In genomic region chr8:94387785-94388184, GRCm38 (mm10) we compare ENCODE assay signal across 8 mouse cellular contexts. TPM values are rescaled to one million over a fixed set of nuclear protein-coding genes. Genes with fewer than 3 reads are reported as not detected.
DNase-seq lines count a peak whose midpoint lies in the region; ATAC-seq and TF ChIP-seq lines count a peak whose summit lies in the region.

No protein-coding gene starts in this region.

- H3K36me3 ChIP-seq in liver, adult 2 months (ENCODE audit: control insufficient read depth, insufficient read depth, low read length), result peaks cover 46% of the 10 kb centered on the region
- H3K36me3 ChIP-seq in embryonic facial prominence, embryonic 10.5 days (replicated peaks), result peaks cover 36% of the 10 kb centered on the region
- H3K36me3 ChIP-seq in hindbrain, postnatal 0 days (ENCODE audit: insufficient read depth, low read length), result peaks cover 34% of the 10 kb centered on the region
- H3K36me3 ChIP-seq in neural tube, embryonic 12.5 days, result peaks cover 36% of the 10 kb centered on the region

- peaks cover 31% of the 10 kb centered on the region for H3K4me1 ChIP-seq in liver, adult 2 months (ENCODE audit: control insufficient read depth, insufficient read depth, low read length)
- H3K4me1 ChIP-seq in embryonic facial prominence, embryonic 10.5 days, result peaks cover 18% of the 10 kb centered on the region
- H3K4me1 ChIP-seq in hindbrain, postnatal 0 days (ENCODE audit: insufficient read depth, low read length), result no peaks in the 10 kb centered on the region
- peaks cover 10% of the 10 kb centered on the region; the same call in 1 of the 2 replicates for H3K4me1 ChIP-seq in neural tube, embryonic 12.5 days

- no peak for TF ChIP-seq POLR2A in liver, adult 2 months (IDR thresholded peaks at IDR 0.05; ENCODE audit: extremely low read depth, insufficient read depth, low read length)

- WGBS in liver, adult 2 months, result 3% methylated on average over 6 of the region's 6 CpGs
- 38% methylated on average over 6 of the region's 6 CpGs for whole genome bisulfite sequencing in embryonic facial prominence, embryonic 10.5 days
- WGBS in hindbrain, postnatal 0 days, result 34% methylated on average over 6 of the region's 6 CpGs
- 44% methylated on average over 6 of the region's 6 CpGs for WGBS in neural tube, embryonic 12.5 days

- peak overlapping the region; percentile 91 for H3K9ac ChIP-seq in liver, adult 2 months (ENCODE audit: low read depth, low read length)
- H3K9ac ChIP-seq in hindbrain, postnatal 0 days (replicated peaks; ENCODE audit: low read length), result peak overlapping the region; percentile 86
- peak overlapping the region; percentile 84 for H3K9ac ChIP-seq in neural tube, embryonic 12.5 days

- peaks cover 12% of the 10 kb centered on the region; the same call in 1 of the 2 replicates for H3K79me2 ChIP-seq in liver, adult 2 months (ENCODE audit: control insufficient read depth, insufficient read depth, low read length)

- H3K4me2 ChIP-seq in hindbrain, postnatal 0 days (ENCODE audit: low read depth, low read length), result peak overlapping the region; percentile 95
- peak overlapping the region; percentile 83 for H3K4me2 ChIP-seq in neural tube, embryonic 12.5 days (replicated peaks)

- H3K27me3 ChIP-seq in liver, adult 2 months (ENCODE audit: control insufficient read depth, insufficient read depth, low read length), result no peaks in the 10 kb centered on the region
- no peaks in the 10 kb centered on the region for H3K27me3 ChIP-seq in embryonic facial prominence, embryonic 10.5 days (replicated peaks; ENCODE audit: low read depth, poor library complexity, severe bottlenecking)
- H3K27me3 ChIP-seq in hindbrain, postnatal 0 days (ENCODE audit: insufficient read depth, low read length), result no peaks in the 10 kb centered on the region
- H3K27me3 ChIP-seq in neural tube, embryonic 12.5 days (replicated peaks), result no peaks in the 10 kb centered on the region

- no peak for TF ChIP-seq CTCF in liver, adult 2 months (IDR thresholded peaks at IDR 0.05; ENCODE audit: low read depth, low read length)
- no peak for TF ChIP-seq CTCF in hindbrain, postnatal 0 days (IDR thresholded peaks at IDR 0.05; ENCODE audit: low read depth)

- no peak for DNase-seq in liver, adult 2 months (ENCODE audit: extremely low read depth, low read depth, low spot score)
- no peak for DNase-seq in liver
- DNase-seq in embryonic facial prominence, embryonic 10.5 days (ENCODE audit: low spot score), result no peak
- DNase-seq in hindbrain, postnatal 0 days (ENCODE audit: low spot score), result no peak
- no peak for DNase-seq in right cerebral cortex, postnatal 14 days
- no peak for DNase-seq in gastrocnemius, postnatal 10 days
- no peak for DNase-seq in left cerebral cortex, adult 18-20 months (ENCODE audit: low spot score in 2 of 2)

- peak overlapping the region; percentile 98 for H3K27ac ChIP-seq in liver, adult 2 months (replicated peaks; ENCODE audit: insufficient read depth, low read depth, low read length)
- H3K27ac ChIP-seq in embryonic facial prominence, embryonic 10.5 days (replicated peaks), result peak overlapping the region; percentile 95
- peak overlapping the region; percentile 36; the same call in 1 of the 2 replicates for H3K27ac ChIP-seq in hindbrain, postnatal 0 days
- no peak overlapping the region for H3K27ac ChIP-seq in neural tube, embryonic 12.5 days

- H3K9me3 ChIP-seq in embryonic facial prominence, embryonic 10.5 days, result no peaks in the 10 kb centered on the region
- H3K9me3 ChIP-seq in hindbrain, postnatal 0 days (ENCODE audit: low read length), result no peaks in the 10 kb centered on the region
- H3K9me3 ChIP-seq in neural tube, embryonic 12.5 days, result no peaks in the 10 kb centered on the region

- no peak for ATAC-seq in hindbrain, postnatal 0 days
- ATAC-seq in neural tube, embryonic 12.5 days (ENCODE audit: low FRiP score, low read depth), result no peak

- H3K4me3 ChIP-seq in liver, adult 2 months (ENCODE audit: insufficient read depth, low read depth, low read length), result peak overlapping the region; percentile 84
- peak overlapping the region; percentile 72 for H3K4me3 ChIP-seq in embryonic facial prominence, embryonic 10.5 days
- peak overlapping the region; percentile 93 for H3K4me3 ChIP-seq in hindbrain, postnatal 0 days (ENCODE audit: low read length)
- H3K4me3 ChIP-seq in neural tube, embryonic 12.5 days, result peak overlapping the region; percentile 76

RNA-seq across cellular contexts. Expression of gene Herpud1, which starts 1.5 kb away (rescaled TPM):
- total RNA-seq in liver, adult 2 months (2014; rRNA removed), result 575 and 759 TPM in 2 replicates
- 421 and 468 TPM in 2 replicates for polyA plus RNA-seq in liver, adult 2 months (2012; rRNA removed)
- polyA plus RNA-seq in embryonic facial prominence, embryonic 10.5 days (2016; fragmentation: Nextera tagmentation; extraction: Ambion mirVana), result 53.2 and 58.8 TPM in 2 replicates
- total RNA-seq in hindbrain, postnatal 0 days (2014; rRNA removed), result 87.1 and 87.9 TPM in 2 replicates
- polyA plus RNA-seq in hindbrain, postnatal 0 days (2015; fragmentation: Nextera tagmentation; extraction: Ambion mirVana), result 65.2 and 65.6 TPM in 2 replicates
- polyA plus RNA-seq in neural tube, embryonic 12.5 days (2016; fragmentation: Nextera tagmentation; extraction: Ambion mirVana), result 52.6 and 55.5 TPM in 2 replicates
- 10 to 100 TPM; 51.7 to 56.6 TPM for total RNA-seq in gastrocnemius, postnatal 10 days (2021)
- total RNA-seq in left cerebral cortex, adult 18-20 months (2021), result 10 to 100 TPM; 72.2 to 82.2 TPM

RNA-seq across cellular contexts. Expression of gene Nlrc5, which starts 46.4 kb away (rescaled TPM):
- total RNA-seq in liver, adult 2 months (2014; rRNA removed), result 19.5 and 21.2 TPM in 2 replicates
- 6.6 and 11.6 TPM in 2 replicates for polyA plus RNA-seq in liver, adult 2 months (2012; rRNA removed)
- 0.06 TPM in 1 of 2 replicates, not detected in the other for polyA plus RNA-seq in embryonic facial prominence, embryonic 10.5 days (2016; fragmentation: Nextera tagmentation; extraction: Ambion mirVana)
- total RNA-seq in hindbrain, postnatal 0 days (2014; rRNA removed), result 0.83 and 0.89 TPM in 2 replicates
- polyA plus RNA-seq in hindbrain, postnatal 0 days (2015; fragmentation: Nextera tagmentation; extraction: Ambion mirVana), result 0.38 and 0.83 TPM in 2 replicates
- polyA plus RNA-seq in neural tube, embryonic 12.5 days (2016; fragmentation: Nextera tagmentation; extraction: Ambion mirVana), result 0.17 and 0.39 TPM in 2 replicates
- under 1 TPM; 0.42 to 0.88 TPM for total RNA-seq in gastrocnemius, postnatal 10 days (2021)
- total RNA-seq in left cerebral cortex, adult 18-20 months (2021), result 1 to 10 TPM; 1.4 to 1.5 TPM

RNA-seq across cellular contexts. Expression of gene Slc12a3, which starts 58.8 kb away (rescaled TPM):
- total RNA-seq in liver, adult 2 months (2014; rRNA removed), result 0.18 and 0.47 TPM in 2 replicates
- 0.04 and 0.05 TPM in 2 replicates for polyA plus RNA-seq in liver, adult 2 months (2012; rRNA removed)
- polyA plus RNA-seq in embryonic facial prominence, embryonic 10.5 days (2016; fragmentation: Nextera tagmentation; extraction: Ambion mirVana), result 0.05 TPM in 1 of 2 replicates, not detected in the other
- 0.05 TPM in 1 of 2 replicates, not detected in the other for total RNA-seq in hindbrain, postnatal 0 days (2014; rRNA removed)
- polyA plus RNA-seq in hindbrain, postnatal 0 days (2015; fragmentation: Nextera tagmentation; extraction: Ambion mirVana), result 0.06 and 0.21 TPM in 2 replicates
- polyA plus RNA-seq in neural tube, embryonic 12.5 days (2016; fragmentation: Nextera tagmentation; extraction: Ambion mirVana), result 0.13 and 0.19 TPM in 2 replicates
- total RNA-seq in gastrocnemius, postnatal 10 days (2021), result not detected
- under 1 TPM; 0.28 to 0.59 TPM for total RNA-seq in left cerebral cortex, adult 18-20 months (2021)
